Mouse (Mus musculus) mammary gland, adult 2 months (tissue): ENCODE data around the gene Gm2030. TPM values are rescaled to one million over a fixed set of nuclear protein-coding genes. Genes with fewer than 3 reads are reported as not detected.

ENCODE experiments used
- polyA plus RNA-seq: library from polyadenylated mRNA; depleted of rRNA; stranded (reverse); fragments of >200 nt; gene quantifications from 2 replicates; pipeline ENCODE4 v1.2.3, GENCODE M21; 2012; ENCODE audit warnings: low replicate concordance; rRNA removed

Gene Gm2030
- polyA plus RNA-seq: not detected in 2 replicates

GRCm38 (mm10) chrX:26309944-26310343 lies at the start of gene Gm2030:
TSS of gene Gm2030 (minus strand) at chrX:26310044.

Other genes with a start within 250 kb of the Gm2030 start
- not detected in 2 replicates for gene Gm2012, start 78.7 kb downstream of the Gm2030 start, polyA plus RNA-seq
- not detected in 2 replicates for gene Slx, start 235.5 kb upstream of the Gm2030 start, polyA plus RNA-seq